Mouse (Mus musculus) E14TG2a.4 (cell line): ENCODE measurements at regions not wholly inside any gene's neighbourhood (a gene's known extent, or its start where the extent isn't known, plus 50 kb on each side); places are given as distances from the start of the nearest gene placed in this dataset.

Experiments
- H3K27me3 ChIP-seq: 2 replicates; pipeline ENCODE4 v1.6.1; 2014; ENCODE audit warnings: low read length, control low read depth; ENCODE audit not compliant: insufficient read depth
- H3K36me3 ChIP-seq: 2 replicates; pipeline ENCODE4 v1.6.1; 2014; ENCODE audit warnings: low read length, control low read depth; ENCODE audit not compliant: insufficient read depth
- H3K4me1 ChIP-seq: replicated peaks from 2 replicates; pipeline ENCODE4 v1.6.1; 2014; ENCODE audit warnings: low read depth, low read length, control low read depth
- H3K4me3 ChIP-seq: replicated peaks from 2 replicates; pipeline ENCODE4 v1.5.1; 2014; ENCODE audit warnings: mild to moderate bottlenecking, low read length
- H3K9me3 ChIP-seq: 2 replicates; pipeline ENCODE4 v1.6.1; 2014; ENCODE audit warnings: low read length, control low read depth
- CTCF ChIP-seq: conservative IDR thresholded peaks from 2 replicates; pipeline ENCODE4 v1.5.1; 2014; ENCODE audit warnings: low read length
- NANOG ChIP-seq: IDR thresholded peaks from 2 replicates; pipeline ENCODE4 v1.6.1; 2014; ENCODE audit warnings: borderline replicate concordance, low read length, mixed read lengths
- POU5F1 ChIP-seq: IDR thresholded peaks from 2 replicates; pipeline ENCODE4 v1.6.1; 2014; ENCODE audit warnings: low read length, borderline replicate concordance

DNA sequence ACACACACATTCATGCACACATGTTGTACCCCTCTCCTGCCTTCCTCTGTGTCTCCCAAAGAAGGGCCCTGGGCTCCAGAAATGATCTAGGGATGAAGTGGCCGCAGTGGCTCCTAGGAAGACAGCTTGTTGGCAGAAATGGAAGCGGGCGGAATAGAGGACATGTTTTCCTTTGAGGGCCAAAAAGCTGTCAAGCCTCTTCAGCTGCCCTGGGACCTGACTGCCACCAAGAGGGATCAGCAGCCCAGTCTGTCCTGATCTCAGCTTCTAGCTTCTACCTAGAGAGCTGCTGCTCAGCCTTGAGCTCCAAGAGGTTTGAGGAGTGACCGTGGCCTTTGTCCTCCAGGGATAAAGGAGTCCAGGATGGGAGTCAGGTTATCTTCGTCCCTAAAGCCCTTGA is 93.8 kb upstream of the Zfp703 start:
- Histone ChIP-seq H3K4me3 (no peak overlapping the region), H3K36me3 (no peaks in the 10 kb centered on the region), H3K27me3 (peaks cover 9% of the 10 kb centered on the region; the same call in 1 of the 2 replicates), H3K4me1 (no peaks in the 10 kb centered on the region), H3K9me3 (0 out of 2 replicates have a peak, but pooled peaks cover 3% of the 10 kb centered on the region)
- TF ChIP-seq NANOG = no peak

- peaks cover 9% of the 10 kb centered on the region; the same call in 1 of the 2 replicates for H3K27me3 ChIP-seq
- H3K9me3 ChIP-seq = 0 out of 2 replicates have a peak, but pooled peaks cover 3% of the 10 kb centered on the region
- no peaks in the 10 kb centered on the region for H3K4me1 ChIP-seq
- H3K4me3 ChIP-seq = no peak overlapping the region
- H3K36me3 ChIP-seq = no peaks in the 10 kb centered on the region
- TF ChIP-seq NANOG (no peak), CTCF (no peak), POU5F1 (no peak)
Observed at GRCm38 (mm10) chr8:26883770-26884169, 93.4 kb upstream of the Zfp703 start.

GRCm38 (mm10) chr8:26884350-26884749 is 92.8 kb upstream of the Zfp703 start:
- Histone ChIP-seq H3K27me3 (peaks cover 9% of the 10 kb centered on the region; the same call in 1 of the 2 replicates), H3K4me1 (no peaks in the 10 kb centered on the region), H3K36me3 (no peaks in the 10 kb centered on the region), H3K4me3 (no peak overlapping the region), H3K9me3 (0 out of 2 replicates have a peak, but pooled peaks cover 3% of the 10 kb centered on the region)
- TF ChIP-seq NANOG = no peak
- no peak for TF ChIP-seq POU5F1
- TF ChIP-seq CTCF = no peak

DNA sequence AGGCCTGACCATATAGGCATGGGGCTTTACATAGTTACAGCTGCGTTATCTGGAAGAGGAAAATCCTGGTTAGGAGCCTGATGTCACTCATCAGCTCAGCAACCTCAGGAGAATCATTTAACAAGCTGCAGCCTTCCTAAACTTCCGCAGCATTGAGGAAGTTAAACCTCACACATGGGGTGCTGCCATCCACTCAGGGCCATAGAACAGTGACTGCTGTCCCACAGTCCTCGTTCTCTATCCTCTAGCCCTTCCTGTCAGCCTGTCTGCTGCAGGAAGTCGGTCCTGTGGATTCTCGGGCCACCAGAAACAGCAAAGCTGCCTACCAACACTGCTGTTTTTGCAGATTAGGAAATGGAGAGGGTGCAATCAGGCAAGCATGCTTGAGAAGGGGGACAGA is 91.8 kb upstream of the Zfp703 start:
- H3K4me1 ChIP-seq = no peaks in the 10 kb centered on the region
- 0 out of 2 replicates have a peak, but pooled peaks cover 3% of the 10 kb centered on the region for H3K9me3 ChIP-seq
- H3K27me3 ChIP-seq = peaks cover 6% of the 10 kb centered on the region; the same call in 1 of the 2 replicates
- H3K4me3 ChIP-seq = no peak overlapping the region
- no peaks in the 10 kb centered on the region for H3K36me3 ChIP-seq
- TF ChIP-seq NANOG = no peak
- no peak for TF ChIP-seq CTCF
- TF ChIP-seq POU5F1 = no peak

GRCm38 (mm10) chr8:26886783-26887486 is 90.2 kb upstream of the Zfp703 start:
- peaks cover 6% of the 10 kb centered on the region; the same call in 1 of the 2 replicates for H3K27me3 ChIP-seq
- no peak overlapping the region for H3K4me3 ChIP-seq
- H3K9me3 ChIP-seq = 0 out of 2 replicates have a peak, but pooled peaks cover 1% of the 10 kb centered on the region
- TF ChIP-seq NANOG (no peak), POU5F1 (no peak), CTCF (no peak)
- no peaks in the 10 kb centered on the region for H3K36me3 ChIP-seq
- H3K4me1 ChIP-seq = no peaks in the 10 kb centered on the region

DNA sequence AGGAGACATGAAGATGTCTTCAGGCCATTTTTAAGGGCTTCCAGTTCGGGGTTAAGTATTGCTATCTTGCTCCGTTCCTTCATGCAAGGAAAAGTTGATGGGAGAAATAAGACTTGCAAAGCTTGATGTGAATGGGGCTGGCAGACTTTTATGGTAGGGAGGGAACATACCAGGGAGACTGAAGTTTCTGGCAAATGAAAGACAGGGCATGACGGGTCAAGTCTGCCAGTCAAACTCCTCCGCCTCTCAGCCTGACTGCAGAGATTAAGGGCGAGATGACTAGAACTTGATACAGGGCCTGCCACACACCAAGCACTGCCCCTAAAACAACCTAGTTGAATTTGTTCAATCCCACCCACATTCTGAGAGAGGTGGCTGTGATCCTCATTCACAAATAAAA is 89.6 kb upstream of the Zfp703 start:
- H3K4me3 ChIP-seq = no peak overlapping the region
- H3K9me3 ChIP-seq = no peaks in the 10 kb centered on the region
- 0 out of 2 replicates have a peak, but pooled peaks cover 6% of the 10 kb centered on the region for H3K27me3 ChIP-seq
- H3K4me1 ChIP-seq = no peaks in the 10 kb centered on the region
- TF ChIP-seq NANOG (no peak), POU5F1 (no peak), CTCF (no peak)
- no peaks in the 10 kb centered on the region for H3K36me3 ChIP-seq

- Histone ChIP-seq H3K4me3 (no peak overlapping the region), H3K4me1 (no peaks in the 10 kb centered on the region), H3K36me3 (no peaks in the 10 kb centered on the region), H3K27me3 (0 out of 2 replicates have a peak, but pooled peaks cover 6% of the 10 kb centered on the region), H3K9me3 (no peaks in the 10 kb centered on the region)
- TF ChIP-seq POU5F1 = no peak
- no peak for TF ChIP-seq NANOG
- no peak for TF ChIP-seq CTCF
Observed at GRCm38 (mm10) chr8:26888050-26888449, 89.1 kb upstream of the Zfp703 start.

DNA sequence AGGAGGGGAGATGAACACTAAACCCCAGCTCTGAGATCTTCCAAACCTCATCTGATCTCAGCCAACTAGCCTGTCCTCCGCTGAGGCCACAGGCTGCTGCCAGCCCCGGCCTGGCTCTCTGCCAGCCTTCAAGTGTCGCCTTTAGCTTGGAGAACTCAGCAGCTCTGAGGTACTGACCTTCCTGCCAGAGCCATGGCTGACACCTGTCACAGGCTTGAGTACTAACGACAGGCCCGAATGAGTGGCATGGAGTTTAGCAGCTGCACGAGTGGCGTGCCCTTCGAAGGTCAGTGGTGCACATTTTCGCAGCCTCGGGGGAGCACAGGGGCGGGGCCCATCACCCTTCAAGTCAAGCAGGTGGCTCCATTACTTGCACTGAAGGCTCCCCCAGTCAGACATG is 85.2 kb upstream of the Zfp703 start:
- Histone ChIP-seq H3K4me3 (no peak overlapping the region), H3K36me3 (no peaks in the 10 kb centered on the region), H3K27me3 (no peaks in the 10 kb centered on the region), H3K4me1 (no peaks in the 10 kb centered on the region), H3K9me3 (peaks cover 13% of the 10 kb centered on the region)
- no peak for TF ChIP-seq POU5F1
- no peak for TF ChIP-seq NANOG
- no peak for TF ChIP-seq CTCF
